ENCODE assay signal across 8 mouse cellular contexts in the genomic region with DNA sequence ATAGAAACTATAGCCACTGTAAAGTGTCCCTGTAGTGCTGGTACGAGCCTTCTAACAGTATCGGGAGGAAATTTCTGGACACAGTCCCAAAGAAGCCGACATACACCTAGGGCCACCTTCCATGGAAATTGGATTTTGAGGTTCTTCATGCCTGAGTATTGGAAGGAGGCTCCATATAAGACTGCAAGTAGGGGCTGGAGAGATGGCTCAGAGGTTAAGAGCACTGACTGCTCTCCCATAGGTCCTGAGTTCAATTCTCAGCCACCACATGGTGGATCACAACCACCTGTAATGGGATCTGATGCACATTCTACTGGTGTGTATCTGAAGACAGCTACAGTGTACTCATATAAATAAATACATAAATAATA. TPM values are rescaled to one million over a fixed set of nuclear protein-coding genes. Genes with fewer than 3 reads are reported as not detected.
DNase-seq lines count a peak whose midpoint lies in the region; ATAC-seq and TF ChIP-seq lines count a peak whose summit lies in the region.

No protein-coding gene starts in this region.

- 0 out of 2 replicates have a peak, but pooled peaks cover 3% of the 10 kb centered on the region for H3K4me1 ChIP-seq in heart, embryonic 10.5 days
- H3K4me1 ChIP-seq in forebrain, embryonic 12.5 days, result 0 out of 2 replicates have a peak, but pooled peaks cover 5% of the 10 kb centered on the region
- peaks cover 31 to 42% of the 10 kb centered on the region in 2 experiments for H3K4me1 ChIP-seq in liver, embryonic 14.5 days (replicated peaks; ENCODE audit: control insufficient read depth in 2 of 2, insufficient read depth in 2 of 2, low read length in 1 of 2)

- peak overlapping the region; percentile 70 for H3K4me3 ChIP-seq in heart, embryonic 10.5 days
- H3K4me3 ChIP-seq in C2C12 (ENCODE audit: insufficient read depth, poor library complexity, severe bottlenecking), result peak overlapping the region; percentile 44
- peak overlapping the region; percentile 60 for H3K4me3 ChIP-seq in forebrain, embryonic 12.5 days (replicated peaks)
- H3K4me3 ChIP-seq in liver, embryonic 14.5 days (ENCODE audit: insufficient read depth in 1 of 2, low read depth in 2 of 2, low read length in 2 of 2), result peak overlapping the region; percentile 67 to 68

- peak overlapping the region; percentile 54 for H3K4me2 ChIP-seq in forebrain, embryonic 12.5 days
- H3K4me2 ChIP-seq in liver, embryonic 14.5 days (ENCODE audit: low read depth), result peak overlapping the region; percentile 90

- intact Hi-C loops in heart, postnatal 36 days (cut with DNase I), result loop anchor here (10.0 kb wide), 1 partner anchor 265 kb away; a partner anchor contains a TSS

- TF ChIP-seq CTCF in C2C12 (IDR thresholded peaks at IDR 0.05; ENCODE audit: control insufficient read depth, insufficient read depth, insufficient read length), result no peak
- no peak for TF ChIP-seq CTCF in liver, embryonic 14.5 days (IDR thresholded peaks at IDR 0.05; ENCODE audit: low read depth)

- 18% methylated on average over 3 of the region's 3 CpGs for WGBS in heart, embryonic 10.5 days
- WGBS in forebrain, embryonic 12.5 days, result 12% methylated on average over 3 of the region's 3 CpGs
- 6% methylated on average over 3 of the region's 3 CpGs for WGBS in liver, embryonic 14.5 days (ENCODE audit: insufficient replicate concordance)

- peak overlapping the region; percentile 95 for H3K27ac ChIP-seq in heart, embryonic 10.5 days
- peak overlapping the region; percentile 96 for H3K27ac ChIP-seq in forebrain, embryonic 12.5 days
- peak overlapping the region; percentile 92 for H3K27ac ChIP-seq in liver, embryonic 14.5 days

- peaks cover 31% of the 10 kb centered on the region for H3K36me3 ChIP-seq in heart, embryonic 10.5 days
- H3K36me3 ChIP-seq in C2C12 (ENCODE audit: control insufficient read depth, insufficient read depth), result no peaks in the 10 kb centered on the region
- H3K36me3 ChIP-seq in forebrain, embryonic 12.5 days (replicated peaks), result peaks cover 29% of the 10 kb centered on the region
- H3K36me3 ChIP-seq in liver, embryonic 14.5 days (replicated peaks; ENCODE audit: control insufficient read depth, insufficient read depth, low read depth), result peaks cover 3% of the 10 kb centered on the region; the same call in 1 of the 2 replicates

- H3K79me3 ChIP-seq in C2C12 (ENCODE audit: low read depth), result peaks cover 4% of the 10 kb centered on the region

- 0 out of 2 replicates have a peak, but pooled peaks have one; percentile 14 for ATAC-seq in forebrain, embryonic 12.5 days (ENCODE audit: low FRiP score)
- ATAC-seq in liver, embryonic 14.5 days (ENCODE audit: insufficient read depth), result 0 out of 2 replicates have a peak, but pooled peaks have one; percentile 1
- no peak for ATAC-seq in erythroid progenitor cell, adult 5-6 weeks (replicated peaks; ENCODE audit: low FRiP score, poor library complexity, severe bottlenecking)

- no peak for DNase-seq in heart, embryonic 10.5 days (ENCODE audit: low spot score)
- DNase-seq in heart, postnatal 36 days, result no peak
- peak in 1 of 3 experiments; percentile 43 for DNase-seq in liver, embryonic 14.5 days (ENCODE audit: low read depth in 3 of 3, low spot score in 3 of 3)
- DNase-seq in adrenal gland, adult 18-20 months (ENCODE audit: low spot score in 2 of 2), result no peak
- DNase-seq in testis, postnatal 14 days (ENCODE audit: low spot score), result no peak

- H3K79me2 ChIP-seq in C2C12 (ENCODE audit: control insufficient read depth, insufficient read depth), result peaks cover 36% of the 10 kb centered on the region

- H3K9me3 ChIP-seq in heart, embryonic 10.5 days, result 0 out of 2 replicates have a peak, but pooled peaks cover 2% of the 10 kb centered on the region
- 0 out of 2 replicates have a peak, but pooled peaks cover 3% of the 10 kb centered on the region for H3K9me3 ChIP-seq in forebrain, embryonic 12.5 days
- no peaks in the 10 kb centered on the region for H3K9me3 ChIP-seq in liver, embryonic 14.5 days (ENCODE audit: control insufficient read depth, low read length)

- no peaks in the 10 kb centered on the region for H3K27me3 ChIP-seq in heart, embryonic 10.5 days (ENCODE audit: insufficient read depth, poor library complexity, severe bottlenecking)
- H3K27me3 ChIP-seq in C2C12 (ENCODE audit: control insufficient read depth, insufficient read depth, insufficient read length), result no peaks in the 10 kb centered on the region
- no peaks in the 10 kb centered on the region for H3K27me3 ChIP-seq in forebrain, embryonic 12.5 days
- H3K27me3 ChIP-seq in liver, embryonic 14.5 days (ENCODE audit: control insufficient read depth, insufficient read depth, low read length), result no peaks in the 10 kb centered on the region

- no peak for TF ChIP-seq EP300 in liver, embryonic 14.5 days (IDR thresholded peaks at IDR 0.05; ENCODE audit: low read depth)

- peak overlapping the region; percentile 30 for H3ac ChIP-seq in C2C12 (ENCODE audit: control insufficient read depth, insufficient read length, low read depth)

- peak overlapping the region; percentile 70; the same call in 1 of the 2 replicates for H3K9ac ChIP-seq in forebrain, embryonic 12.5 days
- peak overlapping the region; percentile 75 for H3K9ac ChIP-seq in liver, embryonic 14.5 days (replicated peaks)

TF ChIP-seq in C2C12, 6 proteins besides CTCF, POLR2A, EP300 and RAD21:
- no peak for TF ChIP-seq MAX (IDR thresholded peaks at IDR 0.05)
- TF ChIP-seq MYOG (IDR thresholded peaks at IDR 0.05; ENCODE audit: control insufficient read depth, extremely low read depth, insufficient read length), result no peak
- TF ChIP-seq CEBPB (IDR thresholded peaks at IDR 0.05; ENCODE audit: low read depth), result no peak
- TF ChIP-seq USF1 (IDR thresholded peaks at IDR 0.05; ENCODE audit: low read depth), result no peak
- TF ChIP-seq FOSL1 (IDR thresholded peaks at IDR 0.05; ENCODE audit: insufficient read depth, low read length, poor library complexity, severe bottlenecking), result no peak
- no peak for TF ChIP-seq MYOD1 (IDR thresholded peaks at IDR 0.05; ENCODE audit: control insufficient read depth, insufficient read length, low read depth)
TF ChIP-seq in C2C12: peak in this region for 0.

RNA-seq across cellular contexts. Expression of a gene that starts 0.6 kb away (rescaled TPM):
- 25.4 and 27.7 TPM in 2 replicates for polyA plus RNA-seq in heart, embryonic 10.5 days (2016; fragmentation: Nextera tagmentation; extraction: Ambion mirVana)
- total RNA-seq in heart, postnatal 36 days (2021), result 1 to 10 TPM; 7.1 to 9.6 TPM
- polyA plus RNA-seq in C2C12 (2012; fragmentation: generic; extraction: Trizol), result 21.8 TPM
- polyA plus RNA-seq in forebrain, embryonic 12.5 days (2016; fragmentation: Nextera tagmentation; extraction: Ambion mirVana), result 25.6 and 29.1 TPM in 2 replicates
- polyA plus RNA-seq in liver, embryonic 14.5 days (2012; rRNA removed), result 20.6 and 22.2 TPM in 2 replicates
- polyA plus RNA-seq in liver, embryonic 14.5 days (2014; fragmentation: Nextera tagmentation; extraction: Ambion mirVana), result 11.2 and 11.8 TPM in 2 replicates
- total RNA-seq in erythroid progenitor cell, adult 5-6 weeks (2015; ENCODE audit: low replicate concordance), result 33.9 and 52.0 TPM in 2 replicates
- 25.2 and 42.7 TPM in 2 replicates for total RNA-seq in erythroid progenitor cell, adult 5-6 weeks (2017; ENCODE audit: low replicate concordance)
- total RNA-seq in adrenal gland, adult 18-20 months (2021), result 10 to 100 TPM; 17.7 to 20.1 TPM

RNA-seq across cellular contexts. Expression of a gene that starts 30.0 kb away (rescaled TPM):
- 11.7 and 14.2 TPM in 2 replicates for polyA plus RNA-seq in heart, embryonic 10.5 days (2016; fragmentation: Nextera tagmentation; extraction: Ambion mirVana)
- under 1 TPM; 0.42 to 0.62 TPM for total RNA-seq in heart, postnatal 36 days (2021)
- polyA plus RNA-seq in C2C12 (2012; fragmentation: generic; extraction: Trizol), result 82.2 TPM
- polyA plus RNA-seq in forebrain, embryonic 12.5 days (2016; fragmentation: Nextera tagmentation; extraction: Ambion mirVana), result 1.1 and 1.4 TPM in 2 replicates
- polyA plus RNA-seq in liver, embryonic 14.5 days (2012; rRNA removed), result 112 and 113 TPM in 2 replicates
- 90.2 and 112 TPM in 2 replicates for polyA plus RNA-seq in liver, embryonic 14.5 days (2014; fragmentation: Nextera tagmentation; extraction: Ambion mirVana)
- total RNA-seq in erythroid progenitor cell, adult 5-6 weeks (2015; ENCODE audit: low replicate concordance), result 237 and 287 TPM in 2 replicates
- total RNA-seq in erythroid progenitor cell, adult 5-6 weeks (2017; ENCODE audit: low replicate concordance), result 417 and 443 TPM in 2 replicates
- 1 to 10 TPM in 1 of 2 experiments, under 1 TPM in 1; 0.60 to 1.5 TPM for total RNA-seq in adrenal gland, adult 18-20 months (2021)

RNA-seq across cellular contexts. Expression of a gene that starts 51.1 kb away (rescaled TPM):
- polyA plus RNA-seq in heart, embryonic 10.5 days (2016; fragmentation: Nextera tagmentation; extraction: Ambion mirVana), result not detected in 2 replicates
- total RNA-seq in heart, postnatal 36 days (2021), result not detected
- polyA plus RNA-seq in C2C12 (2012; fragmentation: generic; extraction: Trizol), result not detected
- not detected in 2 replicates for polyA plus RNA-seq in forebrain, embryonic 12.5 days (2016; fragmentation: Nextera tagmentation; extraction: Ambion mirVana)
- polyA plus RNA-seq in liver, embryonic 14.5 days (2012; rRNA removed), result not detected in 2 replicates
- not detected in 2 replicates for polyA plus RNA-seq in liver, embryonic 14.5 days (2014; fragmentation: Nextera tagmentation; extraction: Ambion mirVana)
- not detected in 2 replicates for total RNA-seq in erythroid progenitor cell, adult 5-6 weeks (2015; ENCODE audit: low replicate concordance)
- not detected in 2 replicates for total RNA-seq in erythroid progenitor cell, adult 5-6 weeks (2017; ENCODE audit: low replicate concordance)
- total RNA-seq in adrenal gland, adult 18-20 months (2021), result not detected

RNA-seq across cellular contexts. Expression of a gene that starts 52.0 kb away (rescaled TPM):
- 0.16 TPM in 1 of 2 replicates, not detected in the other for polyA plus RNA-seq in heart, embryonic 10.5 days (2016; fragmentation: Nextera tagmentation; extraction: Ambion mirVana)
- total RNA-seq in heart, postnatal 36 days (2021), result not detected
- 0.33 TPM for polyA plus RNA-seq in C2C12 (2012; fragmentation: generic; extraction: Trizol)
- polyA plus RNA-seq in forebrain, embryonic 12.5 days (2016; fragmentation: Nextera tagmentation; extraction: Ambion mirVana), result not detected in 2 replicates
- not detected in 2 replicates for polyA plus RNA-seq in liver, embryonic 14.5 days (2012; rRNA removed)
- not detected in 2 replicates for polyA plus RNA-seq in liver, embryonic 14.5 days (2014; fragmentation: Nextera tagmentation; extraction: Ambion mirVana)
- not detected in 2 replicates for total RNA-seq in erythroid progenitor cell, adult 5-6 weeks (2015; ENCODE audit: low replicate concordance)
- total RNA-seq in erythroid progenitor cell, adult 5-6 weeks (2017; ENCODE audit: low replicate concordance), result not detected in 2 replicates
- not detected for total RNA-seq in adrenal gland, adult 18-20 months (2021)
